Mouse (Mus musculus) megakaryocyte, embryonic 14.5 days (primary cell): ENCODE data around the gene Ap1s3. TPM values are rescaled to one million over a fixed set of nuclear protein-coding genes. Genes with fewer than 3 reads are reported as not detected.
"Not testable (repeated sequence)": the region's sequence is repeated elsewhere in the genome, so short reads cannot be mapped to it uniquely, and the experiment has no call there.

Experiments used
- H3K27me3 ChIP-seq: replicated peaks from 2 replicates; pipeline ENCODE3; 2012; ENCODE audit warnings: inconsistent platforms
- H3K36me3 ChIP-seq: replicated peaks from 2 replicates; pipeline ENCODE3; 2012; ENCODE audit warnings: low read length, inconsistent platforms, mixed read lengths
- H3K4me1 ChIP-seq: 2 replicates; pipeline ENCODE4 v1.6.1; 2012; ENCODE audit warnings: inconsistent platforms
- H3K4me3 ChIP-seq: replicated peaks from 2 replicates; pipeline ENCODE3; 2012; ENCODE audit warnings: moderate library complexity, mild to moderate bottlenecking, inconsistent platforms
- H3K9me3 ChIP-seq: 2 replicates; pipeline ENCODE4 v1.6.1; 2012; ENCODE audit warnings: inconsistent platforms
- FLI1 ChIP-seq: IDR thresholded peaks from 2 replicates; pipeline ENCODE4 v1.6.1; 2012; ENCODE audit warnings: low read length, inconsistent platforms, mixed read lengths
- GATA1 ChIP-seq: IDR thresholded peaks from 3 replicates; pipeline ENCODE4 v1.6.1; 2012; ENCODE audit warnings: mixed read lengths, low read length, inconsistent platforms, borderline replicate concordance
- polyA plus RNA-seq: library from polyadenylated mRNA; stranded (reverse); fragments of >175 nt; gene quantifications from 2 replicates; pipeline ENCODE4 v1.2.3, GENCODE M21; 2012; ENCODE audit warnings: low replicate concordance; ENCODE audit not compliant: insufficient read depth

Gene Ap1s3
- polyA plus RNA-seq, 1 experiment = 2.7 TPM

- Histone ChIP-seq H3K4me3 (no peak overlapping the region), H3K36me3 (no peaks in the 10 kb centered on the region), H3K9me3 (no peaks in the 10 kb centered on the region), H3K27me3 (no peaks in the 10 kb centered on the region), H3K4me1 (peaks cover 15% of the 10 kb centered on the region)
- TF ChIP-seq FLI1 (no peak), GATA1 (no peak)
Observed at GRCm38 (mm10) chr1:79640151-79640550, 31.6 kb downstream of the Ap1s3 start.

- Histone ChIP-seq H3K9me3 (no peaks in the 10 kb centered on the region), H3K4me3 (no peak overlapping the region), H3K27me3 (no peaks in the 10 kb centered on the region), H3K4me1 (peaks cover 15% of the 10 kb centered on the region), H3K36me3 (no peaks in the 10 kb centered on the region)
- TF ChIP-seq FLI1 (no peak), GATA1 (no peak)
Observed at GRCm38 (mm10) chr1:79639683-79640082, 32.1 kb downstream of the Ap1s3 start.

- Histone ChIP-seq H3K9me3 (no peaks in the 10 kb centered on the region), H3K4me1 (peaks cover 10% of the 10 kb centered on the region), H3K27me3 (no peaks in the 10 kb centered on the region), H3K36me3 (no peaks in the 10 kb centered on the region), H3K4me3 (no peak overlapping the region)
- TF ChIP-seq GATA1 (no peak), FLI1 (no peak)
Observed at GRCm38 (mm10) chr1:79639107-79639506, 32.7 kb downstream of the Ap1s3 start.

- H3K36me3 ChIP-seq = no peaks in the 10 kb centered on the region
Observed at GRCm38 (mm10) chr1:79637768-79638167, 34.0 kb downstream of the Ap1s3 start.

GRCm38 (mm10) chr1:79631521-79631920 lies 40.3 kb downstream of the Ap1s3 start:
- Histone ChIP-seq H3K27me3 (no peaks in the 10 kb centered on the region), H3K4me3 (no peak overlapping the region), H3K9me3 (no peaks in the 10 kb centered on the region), H3K4me1 (no peaks in the 10 kb centered on the region; the same call in 1 of the 2 replicates), H3K36me3 (no peaks in the 10 kb centered on the region)
- no peak for TF ChIP-seq GATA1

More at GRCm38 (mm10) chr1:79637768-79638167, 34.0 kb downstream of the Ap1s3 start:
- Histone ChIP-seq H3K9me3 (no peaks in the 10 kb centered on the region), H3K4me1 (peaks cover 5% of the 10 kb centered on the region), H3K27me3 (no peaks in the 10 kb centered on the region), H3K4me3 (no peak overlapping the region)
- TF ChIP-seq GATA1 (no peak), FLI1 (no peak)

- Histone ChIP-seq H3K9me3 (no peaks in the 10 kb centered on the region), H3K36me3 (peaks cover under 1% of the 10 kb centered on the region), H3K27me3 (no peaks in the 10 kb centered on the region), H3K4me1 (no peaks in the 10 kb centered on the region; the same call in 1 of the 2 replicates), H3K4me3 (no peak overlapping the region)
- TF ChIP-seq GATA1 = no peak
- no peak for TF ChIP-seq FLI1
Observed at GRCm38 (mm10) chr1:79629726-79630125, 42.0 kb downstream of the Ap1s3 start.

- H3K4me3 ChIP-seq = no peak overlapping the region
- no peaks in the 10 kb centered on the region for H3K27me3 ChIP-seq
- H3K4me1 ChIP-seq = no peaks in the 10 kb centered on the region; the same call in 1 of the 2 replicates
- no peaks in the 10 kb centered on the region for H3K9me3 ChIP-seq
- peaks cover 22% of the 10 kb centered on the region for H3K36me3 ChIP-seq
- no peak for TF ChIP-seq GATA1
- TF ChIP-seq FLI1 = no peak
Observed at GRCm38 (mm10) chr1:79626140-79626539, 45.6 kb downstream of the Ap1s3 start.

GRCm38 (mm10) chr1:79619434-79619833 lies 52.3 kb downstream of the Ap1s3 start:
- Histone ChIP-seq H3K36me3 (peaks cover 37% of the 10 kb centered on the region), H3K4me1 (no peaks in the 10 kb centered on the region), H3K27me3 (no peaks in the 10 kb centered on the region), H3K4me3 (no peak overlapping the region), H3K9me3 (peaks cover 8% of the 10 kb centered on the region)
- TF ChIP-seq FLI1 (no peak), GATA1 (no peak)

- no peak overlapping the region for H3K4me3 ChIP-seq
- H3K4me1 ChIP-seq = no peaks in the 10 kb centered on the region
- H3K36me3 ChIP-seq = peaks cover 26% of the 10 kb centered on the region
- H3K9me3 ChIP-seq = peaks cover 10% of the 10 kb centered on the region
- no peaks in the 10 kb centered on the region for H3K27me3 ChIP-seq
- TF ChIP-seq GATA1 (no peak), FLI1 (no peak)
Observed at GRCm38 (mm10) chr1:79616492-79616891, 55.3 kb downstream of the Ap1s3 start.

GRCm38 (mm10) chr1:79614456-79614855 lies 57.3 kb downstream of the Ap1s3 start:
- no peak overlapping the region for H3K4me3 ChIP-seq
- peaks cover 26% of the 10 kb centered on the region for H3K36me3 ChIP-seq
- no peaks in the 10 kb centered on the region for H3K4me1 ChIP-seq

GRCm38 (mm10) chr1:79611271-79611670 lies 60.5 kb downstream of the Ap1s3 start:
- H3K27me3 ChIP-seq = not testable (repeated sequence)
- peaks cover 22% of the 10 kb centered on the region for H3K36me3 ChIP-seq

More at GRCm38 (mm10) chr1:79614456-79614855, 57.3 kb downstream of the Ap1s3 start:
- TF ChIP-seq GATA1 (no peak), FLI1 (no peak)
- H3K27me3 ChIP-seq = no peaks in the 10 kb centered on the region
- peaks cover 10% of the 10 kb centered on the region for H3K9me3 ChIP-seq

GRCm38 (mm10) chr1:79608856-79609255 lies 62.9 kb downstream of the Ap1s3 start:
- H3K36me3 ChIP-seq, H3K4me3 ChIP-seq, H3K9me3 ChIP-seq, H3K4me1 ChIP-seq, H3K27me3 ChIP-seq: not testable (repeated sequence)

More at GRCm38 (mm10) chr1:79611271-79611670, 60.5 kb downstream of the Ap1s3 start:
- H3K4me1 ChIP-seq, H3K9me3 ChIP-seq, H3K4me3 ChIP-seq: not testable (repeated sequence)
